Mouse (Mus musculus) kidney, adult 2 months (tissue): ENCODE data around the gene Cd3e. TPM values are rescaled to one million over a fixed set of nuclear protein-coding genes. Genes with fewer than 3 reads are reported as not detected.

ENCODE experiments used
- DNase-seq: peaks from one replicate; pipeline ENCODE4 v3.0.0; 2021
- H3K27ac ChIP-seq: fragments of 200-500 bp; 2 replicates; pipeline ENCODE4 v1.5.1; 2012; ENCODE audit warnings: low read depth, low read length, control low read depth, inconsistent platforms; ENCODE audit not compliant: insufficient read depth
- H3K27me3 ChIP-seq: fragments of 200-500 bp; replicated peaks from 2 replicates; pipeline ENCODE4 v1.6.1; 2012; ENCODE audit warnings: mild to moderate bottlenecking, moderate library complexity, low read length, inconsistent platforms; ENCODE audit not compliant: control insufficient read depth, insufficient read depth
- H3K36me3 ChIP-seq: fragments of 200-500 bp; 2 replicates; pipeline ENCODE4 v1.6.1; 2012; ENCODE audit warnings: mild to moderate bottlenecking, moderate library complexity, low read length, inconsistent platforms; ENCODE audit not compliant: control insufficient read depth, insufficient read depth
- H3K4me1 ChIP-seq: fragments of 200-500 bp; 2 replicates; pipeline ENCODE4 v1.6.1; 2011; ENCODE audit warnings: low read length; ENCODE audit not compliant: control insufficient read depth, insufficient read depth
- H3K4me3 ChIP-seq: fragments of 200-500 bp; 2 replicates; pipeline ENCODE4 v1.5.1; 2011; ENCODE audit warnings: mild to moderate bottlenecking, low read depth, low read length, control low read depth; ENCODE audit not compliant: insufficient read depth
- CTCF ChIP-seq: fragments of 200-500 bp; conservative IDR thresholded peaks from 2 replicates; pipeline ENCODE4 v1.5.1; 2011; ENCODE audit warnings: low read depth, mild to moderate bottlenecking, control low read depth, low read length, moderate library complexity, mixed read lengths; ENCODE audit not compliant: insufficient read depth, insufficient read length
- POLR2A ChIP-seq: fragments of 200-500 bp; IDR thresholded peaks from one replicate; pipeline ENCODE4 v1.6.1; 2011; ENCODE audit warnings: low read depth, low read length, control low read depth
- WGBS: fragments of 180-500 bp; shearing (Covaris S2); methylation state at CpG from one replicate; pipeline ENCODE4 v1.1.7; 2018; 5-methylcytosine and 5-hydroxymethylcytosine counted together
- polyA plus RNA-seq: library from polyadenylated mRNA; depleted of rRNA; stranded (reverse); fragments of >200 nt; gene quantifications from 2 replicates; pipeline ENCODE4 v1.2.3, GENCODE M21; 2012

Gene Cd3e
- polyA plus RNA-seq, 1 experiment = 3.6 TPM

DNA sequence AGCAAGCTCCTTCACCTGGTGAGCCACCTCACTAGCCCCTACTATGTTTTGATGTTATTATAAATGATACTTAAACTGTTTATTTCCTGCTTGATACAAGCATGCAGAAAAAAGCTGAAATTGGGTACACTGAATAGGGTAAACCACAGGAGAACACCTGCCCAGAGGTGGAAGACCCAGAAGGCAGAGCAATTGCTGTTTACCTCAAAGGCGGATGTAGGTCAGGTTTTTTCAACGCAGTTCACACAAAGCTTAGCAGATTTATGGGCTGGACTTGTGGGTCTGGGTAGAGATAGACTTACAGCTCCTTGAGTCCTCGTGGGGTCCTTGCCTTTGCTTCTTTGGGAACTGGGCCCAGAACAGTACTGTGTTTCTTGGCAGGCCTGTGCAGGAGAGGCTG, 6.4 kb upstream of the Cd3e start:
- Histone ChIP-seq H3K36me3 (no peaks in the 10 kb centered on the region), H3K4me1 (no peaks in the 10 kb centered on the region), H3K4me3 (no peak overlapping the region), H3K27ac (no peak overlapping the region), H3K27me3 (no peaks in the 10 kb centered on the region)
- TF ChIP-seq CTCF (no peak), POLR2A (no peak)
- 38% methylated on average over 3 of the region's 3 CpGs for WGBS
- DNase-seq = no peak

DNA sequence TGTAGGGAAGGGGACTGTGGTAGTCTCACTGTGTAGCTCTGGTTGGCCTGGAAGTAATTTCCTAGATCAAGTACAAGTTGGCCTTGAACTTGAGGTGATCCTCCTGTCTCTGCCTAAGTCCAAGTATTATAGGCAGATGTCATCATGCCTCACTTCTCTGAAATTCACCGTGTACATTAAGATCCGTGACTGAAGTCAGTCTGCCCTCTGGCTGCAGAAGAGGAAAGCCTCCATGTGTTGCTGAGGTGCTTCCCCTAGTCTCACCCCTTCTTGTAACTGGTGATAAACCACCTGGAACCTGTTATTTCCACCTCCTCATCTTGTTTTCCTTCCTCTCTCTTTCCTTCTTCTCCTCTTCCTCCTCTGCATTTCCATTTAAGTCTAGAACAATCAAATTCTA, 5.5 kb upstream of the Cd3e start:
- DNase-seq = no peak
- TF ChIP-seq CTCF (no peak), POLR2A (no peak)
- WGBS = 36% methylated on average over 2 of the region's 2 CpGs
- no peaks in the 10 kb centered on the region for H3K36me3 ChIP-seq
- H3K4me1 ChIP-seq = no peaks in the 10 kb centered on the region
- H3K4me3 ChIP-seq = no peak overlapping the region
- H3K27ac ChIP-seq = no peak overlapping the region
- no peaks in the 10 kb centered on the region for H3K27me3 ChIP-seq

DNA sequence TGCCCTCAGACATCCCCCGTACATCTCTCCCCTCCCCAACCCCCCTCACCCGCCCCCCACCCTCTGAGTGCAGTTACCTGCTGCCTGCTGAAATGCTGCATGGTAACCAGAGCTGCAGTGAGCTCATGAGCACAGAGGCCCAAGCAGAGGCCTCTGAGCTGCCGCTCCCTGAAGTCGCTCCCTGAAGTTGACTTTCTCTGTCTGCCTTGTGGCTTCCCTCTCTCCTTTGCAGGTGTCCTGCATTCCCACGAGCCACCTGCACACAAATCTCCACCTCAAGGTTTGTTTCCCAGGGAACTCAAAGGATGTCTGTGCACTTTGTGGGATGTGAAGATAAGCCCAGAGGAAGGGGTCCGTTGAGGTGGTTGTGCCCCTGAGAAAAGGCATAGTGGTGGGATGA, 1.9 kb upstream of the Cd3e start:
- no peak overlapping the region for H3K27ac ChIP-seq
- no peak for DNase-seq
- H3K4me3 ChIP-seq = no peak overlapping the region
- H3K27me3 ChIP-seq = no peaks in the 10 kb centered on the region
- no peaks in the 10 kb centered on the region for H3K4me1 ChIP-seq
- TF ChIP-seq CTCF = no peak
- no peak for TF ChIP-seq POLR2A
- WGBS = 50% methylated on average over 6 of the region's 6 CpGs
- no peaks in the 10 kb centered on the region for H3K36me3 ChIP-seq

DNA sequence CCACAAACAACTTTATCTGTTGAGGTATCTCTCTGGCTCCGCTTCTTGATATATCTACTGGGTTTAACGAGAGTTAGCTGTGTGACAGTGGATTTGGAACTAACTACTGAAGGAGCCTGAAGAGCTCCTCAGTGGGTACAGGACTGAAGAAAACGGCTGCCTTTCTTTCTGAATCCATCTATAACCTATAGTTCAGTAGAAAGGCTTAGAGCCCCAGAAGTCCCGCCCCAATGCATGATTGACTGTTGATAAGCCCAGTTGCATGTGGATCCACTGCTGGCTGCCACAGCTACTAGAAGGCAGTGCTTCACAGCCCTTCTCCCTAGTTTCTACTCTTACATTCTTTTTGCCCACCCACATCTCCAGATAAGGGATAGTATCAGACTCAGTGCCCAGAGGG, 1.0 kb upstream of the Cd3e start:
- 73% methylated on average over 4 of the region's 4 CpGs for WGBS
- no peaks in the 10 kb centered on the region for H3K4me1 ChIP-seq
- no peak overlapping the region for H3K4me3 ChIP-seq
- H3K27me3 ChIP-seq = no peaks in the 10 kb centered on the region
- no peak for TF ChIP-seq POLR2A
- TF ChIP-seq CTCF = no peak
- no peaks in the 10 kb centered on the region for H3K36me3 ChIP-seq
- no peak for DNase-seq
- no peak overlapping the region for H3K27ac ChIP-seq

DNA sequence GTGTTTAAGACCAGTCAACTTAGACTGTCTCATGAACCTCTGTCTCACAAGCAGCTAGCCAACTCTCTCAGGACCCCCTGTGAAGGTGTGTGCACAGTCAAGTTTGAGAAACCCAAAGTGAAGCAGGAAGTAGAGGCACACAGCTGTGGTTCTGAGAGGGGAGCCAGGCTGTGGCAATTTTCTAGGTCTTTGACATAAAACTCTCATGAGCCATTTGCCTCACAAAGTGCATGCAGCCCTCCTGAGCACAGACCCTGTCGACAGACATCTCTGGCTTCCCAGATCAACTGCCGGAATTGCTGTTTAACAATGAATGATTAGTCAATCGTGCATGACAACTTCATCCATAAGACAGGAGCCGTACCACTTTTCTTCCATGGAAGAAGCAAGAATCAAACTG, 1.1 kb downstream of the Cd3e start:
- 77% methylated on average over 4 of the region's 4 CpGs for WGBS
- no peak for TF ChIP-seq CTCF
- no peak for TF ChIP-seq POLR2A

DNA sequence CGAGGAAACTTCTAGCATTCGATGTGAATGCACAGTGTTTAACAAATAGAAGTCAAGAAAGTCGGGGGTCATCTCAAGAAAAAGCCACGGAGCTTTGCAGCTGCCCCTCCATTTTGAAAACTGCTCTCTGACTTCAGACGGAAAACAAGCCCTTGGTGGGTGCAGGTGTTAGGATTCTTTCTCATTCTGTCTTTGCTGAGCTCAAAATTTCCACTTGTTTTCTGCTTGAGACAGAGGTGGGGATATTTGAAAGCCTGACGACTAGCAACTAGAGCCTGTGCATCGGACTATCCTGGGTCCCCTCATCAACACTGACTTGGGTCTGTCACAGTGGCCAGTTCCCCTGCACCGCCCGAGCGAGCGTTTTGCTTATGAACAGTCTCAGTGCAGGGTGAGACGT, 2.0 kb downstream of the Cd3e start:
- Histone ChIP-seq H3K27me3 (no peaks in the 10 kb centered on the region; the same call in 1 of the 2 replicates), H3K4me1 (no peaks in the 10 kb centered on the region), H3K36me3 (no peaks in the 10 kb centered on the region), H3K27ac (no peak overlapping the region), H3K4me3 (no peak overlapping the region)
- no peak for DNase-seq
- TF ChIP-seq CTCF (no peak), POLR2A (no peak)
- WGBS = 70% methylated on average over 12 of the region's 12 CpGs

More for the DNA sequence above, 1.1 kb downstream of the Cd3e start:
- H3K36me3 ChIP-seq = no peaks in the 10 kb centered on the region
- H3K27me3 ChIP-seq = no peaks in the 10 kb centered on the region
- no peak overlapping the region for H3K4me3 ChIP-seq
- H3K27ac ChIP-seq = no peak overlapping the region
- H3K4me1 ChIP-seq = no peaks in the 10 kb centered on the region
- no peak for DNase-seq

DNA sequence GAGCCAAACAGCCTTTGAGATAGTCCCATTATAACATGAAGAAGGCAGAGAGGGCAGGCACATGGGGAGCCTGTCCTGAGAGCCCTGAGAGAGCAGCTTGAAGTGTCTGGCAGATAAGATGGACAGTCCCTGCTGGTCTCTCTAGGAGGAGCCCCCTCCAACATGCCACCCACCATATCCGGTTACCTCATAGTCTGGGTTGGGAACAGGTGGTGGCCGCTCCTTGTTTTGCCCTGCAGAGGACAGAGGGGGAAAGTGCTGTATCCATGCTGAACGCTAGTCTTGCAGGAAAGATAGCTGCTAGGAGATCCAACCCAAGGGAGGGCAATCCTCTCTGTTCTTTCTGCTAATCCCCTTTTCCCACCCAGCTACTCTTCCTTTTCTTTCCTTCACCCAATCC, 9.2 kb downstream of the Cd3e start:
- WGBS = 61% methylated on average over 3 of the region's 3 CpGs
- no peak for DNase-seq
- Histone ChIP-seq H3K4me3 (no peak overlapping the region), H3K27ac (no peak overlapping the region), H3K36me3 (no peaks in the 10 kb centered on the region), H3K27me3 (no peaks in the 10 kb centered on the region; the same call in 1 of the 2 replicates), H3K4me1 (no peaks in the 10 kb centered on the region)
- TF ChIP-seq CTCF = no peak
- TF ChIP-seq POLR2A = no peak

DNA sequence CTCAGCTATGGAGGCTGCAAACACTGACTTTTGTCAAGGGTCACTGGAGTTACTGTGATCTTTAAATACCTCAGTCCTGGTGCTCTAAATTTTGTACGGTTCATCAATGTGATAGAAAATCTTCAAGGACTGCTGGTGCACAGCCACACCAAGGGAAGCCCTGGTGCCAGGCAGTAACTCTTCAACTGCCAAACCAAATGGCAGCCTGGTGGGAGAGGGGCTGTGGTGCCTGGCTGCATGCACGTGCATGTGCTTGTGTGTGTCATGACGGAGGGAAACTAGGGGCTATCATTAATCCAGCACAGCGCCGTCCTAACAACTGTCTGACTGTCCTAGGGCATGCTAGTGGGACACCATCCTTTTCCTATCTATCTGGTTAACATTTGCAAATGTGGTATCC, 9.7 kb downstream of the Cd3e start:
- no peaks in the 10 kb centered on the region for H3K36me3 ChIP-seq
- DNase-seq = no peak
- 49% methylated on average over 5 of the region's 5 CpGs for whole genome bisulfite sequencing
- no peak overlapping the region for H3K4me3 ChIP-seq
- no peaks in the 10 kb centered on the region for H3K4me1 ChIP-seq
- TF ChIP-seq POLR2A (no peak), CTCF (no peak)
- H3K27ac ChIP-seq = no peak overlapping the region
- H3K27me3 ChIP-seq = no peaks in the 10 kb centered on the region; the same call in 1 of the 2 replicates
